Mouse (Mus musculus) left cerebral cortex, adult 9 months (tissue): ENCODE data around the gene Zfp689.
"Not testable (repeated sequence)": the region's sequence is repeated elsewhere in the genome, so short reads cannot be mapped to it uniquely, and the experiment has no call there.

Experiments used
- DNase-seq, 2 experiments: peaks; one replicate each; pipeline ENCODE4 v3.0.0; 2022; ENCODE audit warnings: low spot score in 2 of 2

Gene Zfp689

DNA sequence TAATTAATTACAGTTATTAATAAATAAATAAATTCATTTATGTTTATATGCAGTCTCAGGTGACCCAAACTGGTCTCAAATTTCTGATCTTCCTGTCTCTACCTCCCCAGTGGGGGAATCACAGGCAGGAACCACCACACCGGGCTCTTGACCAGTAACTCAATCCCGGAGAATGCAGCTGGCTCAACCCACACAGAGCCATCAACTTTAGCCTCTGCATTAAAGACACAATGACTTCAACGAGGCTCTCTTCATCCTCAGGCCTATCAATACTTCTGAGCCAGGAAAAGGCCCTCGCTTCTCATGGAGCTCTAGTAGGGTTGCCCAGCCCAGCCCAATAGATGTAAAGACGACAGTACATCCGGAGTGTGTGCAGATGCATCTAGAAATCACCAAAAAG is 44.9 kb downstream of the Zfp689 start:
- DNase-seq, result not testable (repeated sequence)

DNA sequence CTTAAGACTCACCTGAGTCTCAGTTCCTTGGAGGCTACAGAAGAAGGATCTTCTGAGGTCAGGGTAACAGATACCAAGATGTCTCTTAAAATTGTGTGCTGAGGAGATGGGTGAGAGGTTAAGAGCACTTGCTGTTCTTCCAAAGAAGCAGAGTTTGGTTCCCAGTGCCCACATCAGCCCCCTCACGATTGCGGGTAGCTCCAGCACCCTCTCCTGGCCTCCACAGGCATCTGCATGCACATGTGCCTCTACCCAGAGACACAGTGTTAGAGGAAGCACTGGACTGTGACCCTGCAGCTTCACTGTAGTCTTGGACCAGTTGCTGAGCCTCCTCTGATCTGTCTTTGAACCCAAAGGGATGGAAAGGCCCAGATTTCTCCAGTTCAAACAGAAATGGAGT is 46.0 kb downstream of the Zfp689 start:
- DNase-seq, result no peak

DNA sequence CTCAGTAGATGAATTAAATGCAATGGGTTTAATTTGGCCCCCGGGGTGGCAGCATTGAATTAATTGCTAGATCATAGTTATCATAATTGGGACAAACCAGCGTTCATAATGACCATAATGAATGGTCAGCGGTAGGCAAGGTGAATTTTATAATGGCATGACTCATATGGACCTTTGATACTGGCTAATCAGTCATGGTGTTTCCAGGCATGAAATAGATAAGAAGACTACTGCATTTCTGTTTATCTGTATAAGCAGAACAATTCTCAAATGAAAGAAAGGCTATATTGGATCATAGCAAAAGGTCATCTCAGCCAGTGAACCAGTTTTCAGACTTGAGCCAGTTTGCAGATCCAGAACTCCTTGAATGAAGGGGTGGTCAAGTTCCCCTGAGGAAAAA is 48.6 kb downstream of the Zfp689 start:
- no peak for DNase-seq

- no peak for DNase-seq
Measured at GRCm38 (mm10) chr7:127393944-127394333, 55.0 kb downstream of the Zfp689 start.

DNA sequence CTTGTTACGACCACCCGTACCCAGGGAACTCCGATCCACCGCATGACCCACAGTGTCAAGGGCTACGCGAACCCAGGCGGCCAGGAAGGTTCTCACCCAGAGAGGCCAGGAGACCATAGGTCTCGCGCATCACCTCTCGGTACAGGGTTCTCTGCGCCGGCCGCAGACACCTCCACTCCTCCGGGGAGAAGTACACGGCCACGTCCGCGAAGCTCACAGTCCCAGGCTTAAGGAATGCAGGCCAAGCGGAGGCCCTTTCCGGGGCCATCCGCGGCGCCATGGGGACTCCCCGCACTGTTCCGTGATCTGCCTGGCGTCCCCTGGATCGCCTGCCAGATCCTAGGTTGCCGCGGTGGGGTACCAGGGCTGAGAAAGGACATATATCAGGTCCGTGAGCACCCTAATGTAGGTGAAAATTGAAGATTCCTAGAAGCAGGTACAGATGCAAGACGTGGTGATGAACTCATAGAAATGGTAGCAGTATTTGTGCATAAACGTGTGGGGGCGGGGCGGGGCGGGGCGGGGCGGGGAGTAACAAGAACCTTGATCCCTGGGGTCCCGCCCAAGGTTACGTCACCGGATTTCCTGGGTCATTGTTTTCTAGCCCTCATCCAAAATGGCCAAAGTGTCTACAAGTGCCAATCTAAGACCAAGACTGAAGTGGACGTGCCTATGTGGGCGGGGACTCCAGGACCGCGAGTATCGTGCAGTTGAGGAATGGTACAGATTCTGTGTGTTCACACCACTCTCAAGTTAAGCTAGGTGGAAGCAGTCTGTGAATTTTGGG is 55.6 kb downstream of the Zfp689 start, which contains the start of gene E430018J23Rik:
Gene E430018J23Rik (minus strand): TSS at position 473 of the 787 bp plus-strand sequence.
- peak; percentile 94 to 99 for DNase-seq

DNA sequence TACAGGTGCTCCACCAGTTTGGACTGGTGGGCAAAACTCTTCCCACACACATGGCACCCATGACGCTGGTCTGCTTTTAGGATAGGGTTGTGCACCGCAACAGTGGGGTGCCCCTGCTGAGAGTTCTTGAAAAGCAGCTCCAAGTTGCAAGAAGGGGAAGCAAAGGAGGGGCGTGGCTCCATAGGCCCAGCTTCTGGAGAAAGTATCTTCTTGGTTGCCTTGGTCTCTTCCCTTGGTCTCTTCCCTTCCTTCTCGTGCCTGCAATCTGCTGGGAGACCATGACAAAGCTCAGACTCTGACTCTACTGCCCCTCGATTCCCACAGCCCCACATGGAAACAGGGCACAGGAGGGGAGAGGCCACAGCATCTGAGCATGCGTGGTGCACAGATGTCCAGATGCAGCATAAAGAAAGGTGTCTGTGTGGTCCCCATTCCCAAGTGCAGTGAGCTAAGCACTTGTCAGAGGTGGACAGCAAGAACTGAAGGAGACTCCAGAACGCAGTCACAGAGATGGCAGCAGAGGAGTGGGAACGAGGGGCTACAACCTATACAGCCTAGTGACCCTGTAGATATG is 56.6 kb downstream of the Zfp689 start:
- no peak for DNase-seq
